7 mouse cellular contexts compared by ENCODE assay signal in the genomic region with DNA sequence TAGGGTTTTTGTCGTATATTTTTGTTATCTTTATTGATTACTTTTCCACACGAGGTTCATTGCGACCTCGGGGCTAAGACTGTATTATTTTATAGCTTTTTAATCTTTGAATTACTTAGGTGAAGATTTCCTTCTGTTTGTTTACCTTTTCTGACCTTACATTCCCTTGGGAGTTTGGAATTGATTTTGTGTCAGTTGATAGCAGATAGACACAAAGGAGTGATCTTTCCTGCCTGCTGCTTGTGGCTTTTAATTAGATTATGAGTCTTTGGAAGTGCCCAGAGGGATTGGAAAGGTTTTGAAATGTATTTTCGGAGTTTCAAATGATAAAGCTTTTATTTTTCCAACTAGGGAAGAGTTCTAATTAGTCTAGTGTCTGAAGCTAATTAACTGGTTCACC. TPM values are rescaled to one million over a fixed set of nuclear protein-coding genes. Genes with fewer than 3 reads are reported as not detected.
DNase-seq lines count a peak whose midpoint lies in the region; ATAC-seq and TF ChIP-seq lines count a peak whose summit lies in the region.

No protein-coding gene starts in this region.

- peak overlapping the region; percentile 95 for H3K4me3 ChIP-seq in megakaryocyte, embryonic 14.5 days (replicated peaks)
- peak overlapping the region; percentile 53 for H3K4me3 ChIP-seq in embryonic fibroblast, embryonic 13.5 days (ENCODE audit: insufficient read depth, low read length)
- H3K4me3 ChIP-seq in limb, embryonic 13.5 days = peak overlapping the region; percentile 71
- peak overlapping the region; percentile 54 for H3K4me3 ChIP-seq in stomach, embryonic 14.5 days (ENCODE audit: low read depth, low read length)

- peak overlapping the region; percentile 65 for H3K4me2 ChIP-seq in limb, embryonic 13.5 days (replicated peaks)
- peak overlapping the region; percentile 57 for H3K4me2 ChIP-seq in stomach, embryonic 14.5 days (replicated peaks; ENCODE audit: low read depth, low read length)

- H3K9me3 ChIP-seq in megakaryocyte, embryonic 14.5 days = peaks cover 8% of the 10 kb centered on the region
- H3K9me3 ChIP-seq in limb, embryonic 13.5 days = no peaks in the 10 kb centered on the region
- H3K9me3 ChIP-seq in stomach, embryonic 14.5 days (ENCODE audit: control insufficient read depth, low read depth, low read length) = no peaks in the 10 kb centered on the region

- peak overlapping the region; percentile 88 for H3K9ac ChIP-seq in limb, embryonic 13.5 days
- no peak overlapping the region; the same call in 1 of the 2 replicates for H3K9ac ChIP-seq in stomach, embryonic 14.5 days (replicated peaks; ENCODE audit: low read depth, low read length)

- no peak for TF ChIP-seq CTCF in embryonic fibroblast, embryonic 13.5 days (IDR thresholded peaks at IDR 0.05; ENCODE audit: borderline replicate concordance, insufficient read depth, low read length)

- WGBS in limb, embryonic 13.5 days = 34% methylated on average over 5 of the region's 5 CpGs
- WGBS in stomach, embryonic 14.5 days = 17% methylated on average over 5 of the region's 5 CpGs

- no peaks in the 10 kb centered on the region for H3K27me3 ChIP-seq in megakaryocyte, embryonic 14.5 days (replicated peaks)
- H3K27me3 ChIP-seq in limb, embryonic 13.5 days = no peaks in the 10 kb centered on the region
- no peaks in the 10 kb centered on the region for H3K27me3 ChIP-seq in stomach, embryonic 14.5 days (ENCODE audit: control insufficient read depth, insufficient read depth, low read length)

- TF ChIP-seq POLR2A in embryonic fibroblast, embryonic 13.5 days (IDR thresholded peaks at IDR 0.05; ENCODE audit: low read depth, low read length) = no peak

- H3K36me3 ChIP-seq in megakaryocyte, embryonic 14.5 days (replicated peaks; ENCODE audit: low read length) = peaks cover 3% of the 10 kb centered on the region
- H3K36me3 ChIP-seq in limb, embryonic 13.5 days = no peaks in the 10 kb centered on the region
- H3K36me3 ChIP-seq in stomach, embryonic 14.5 days (ENCODE audit: control insufficient read depth, insufficient read depth, low read length) = no peaks in the 10 kb centered on the region

- H3K27ac ChIP-seq in embryonic fibroblast, embryonic 13.5 days (ENCODE audit: insufficient read depth, low read length) = no peak overlapping the region
- no peak overlapping the region for H3K27ac ChIP-seq in limb, embryonic 13.5 days
- H3K27ac ChIP-seq in stomach, embryonic 14.5 days (ENCODE audit: low read length) = no peak overlapping the region

- DNase-seq in layer of hippocampus, postnatal 14 days (ENCODE audit: low spot score in 2 of 2) = no peak
- no peak for DNase-seq in spleen, postnatal 36 days (ENCODE audit: low spot score in 2 of 2)

- H3K4me1 ChIP-seq in megakaryocyte, embryonic 14.5 days = peaks cover 12% of the 10 kb centered on the region
- no peaks in the 10 kb centered on the region for H3K4me1 ChIP-seq in embryonic fibroblast, embryonic 13.5 days (ENCODE audit: control insufficient read depth, insufficient read depth, low read length)
- peaks cover 9% of the 10 kb centered on the region; the same call in 1 of the 2 replicates for H3K4me1 ChIP-seq in limb, embryonic 13.5 days
- no peaks in the 10 kb centered on the region; the same call in 1 of the 2 replicates for H3K4me1 ChIP-seq in stomach, embryonic 14.5 days (ENCODE audit: control insufficient read depth, insufficient read depth, low read length)

- ATAC-seq in megakaryocyte, adult 5-6 weeks (ENCODE audit: poor library complexity, severe bottlenecking) = no peak
- no peak for ATAC-seq in limb, embryonic 13.5 days (ENCODE audit: low FRiP score, low read depth)
- ATAC-seq in stomach, embryonic 14.5 days (ENCODE audit: insufficient number of reproducible peaks, insufficient read depth, low FRiP score, low read depth) = no peak

RNA-seq across cellular contexts. Expression of gene Atg4c, which starts 1.1 kb away (rescaled TPM):
- polyA plus RNA-seq in megakaryocyte, embryonic 14.5 days (2012; ENCODE audit: insufficient read depth, low replicate concordance) = 0.06 TPM in 1 of 2 replicates, not detected in the other
- total RNA-seq in megakaryocyte, adult 5-6 weeks (2015) = 42.2 and 54.4 TPM in 2 replicates
- 16.2 and 20.2 TPM in 2 replicates for total RNA-seq in megakaryocyte, adult 5-6 weeks (2017)
- 11.4 and 11.6 TPM in 2 replicates for polyA plus RNA-seq in embryonic fibroblast, embryonic 13.5 days (2011; ENCODE audit: insufficient read length, low read depth, missing spikeins)
- 16.1 and 18.5 TPM in 2 replicates for polyA plus RNA-seq in limb, embryonic 13.5 days (2015; fragmentation: Nextera tagmentation; extraction: Ambion mirVana)
- polyA plus RNA-seq in stomach, embryonic 14.5 days (2014; fragmentation: Nextera tagmentation; extraction: Ambion mirVana) = 12.3 and 13.6 TPM in 2 replicates
- 10 to 100 TPM; 29.5 to 36.4 TPM for total RNA-seq in layer of hippocampus, postnatal 14 days (2021)

Comparison
In these comparisons a context has a peak if more than half of its experiments do, and no peak if none do; other contexts are left out.
1. RNA of gene Atg4c, which starts 1.1 kb away (polyA plus RNA-seq): 16.1 to 18.5 TPM in limb, embryonic 13.5 days, 12.3 to 13.6 TPM in stomach, embryonic 14.5 days and 11.4 to 11.6 TPM in embryonic fibroblast, embryonic 13.5 days; 0.06 TPM in megakaryocyte, embryonic 14.5 days; every median in the first group is over 10 times any median in the second.
2. Peak in every context shown above with its lines, with median percentiles within 50 percentile points of each other: H3K4me3 ChIP-seq.